Mouse (Mus musculus) megakaryocyte, adult 5-6 weeks (primary cell): Measurements from ENCODE around the gene Ganab. TPM values are rescaled to one million over a fixed set of nuclear protein-coding genes. Genes with fewer than 3 reads are reported as not detected.

Experiments
- ATAC-seq: 2 replicates; pipeline ENCODE4 v1.8.0; 2016; ENCODE audit warnings: mild to moderate bottlenecking, inconsistent platforms; ENCODE audit not compliant: poor library complexity, severe bottlenecking
- total RNA-seq, 2 experiments: library from RNA; stranded (forward) in 1 of 2; stranded (reverse) in 1 of 2; fragments of 153-499, 151-499 nt in 1 of 2; fragments of 221-1000, 200-1000 nt in 1 of 2; gene quantifications; 2 replicates each; pipeline versions ENCODE4 v1.2.3 to v1.2.4; 2015 to 2017

Gene Ganab
- total RNA-seq, 2 experiments from 2014 or later = 51.7 to 69.0 TPM

DNA sequence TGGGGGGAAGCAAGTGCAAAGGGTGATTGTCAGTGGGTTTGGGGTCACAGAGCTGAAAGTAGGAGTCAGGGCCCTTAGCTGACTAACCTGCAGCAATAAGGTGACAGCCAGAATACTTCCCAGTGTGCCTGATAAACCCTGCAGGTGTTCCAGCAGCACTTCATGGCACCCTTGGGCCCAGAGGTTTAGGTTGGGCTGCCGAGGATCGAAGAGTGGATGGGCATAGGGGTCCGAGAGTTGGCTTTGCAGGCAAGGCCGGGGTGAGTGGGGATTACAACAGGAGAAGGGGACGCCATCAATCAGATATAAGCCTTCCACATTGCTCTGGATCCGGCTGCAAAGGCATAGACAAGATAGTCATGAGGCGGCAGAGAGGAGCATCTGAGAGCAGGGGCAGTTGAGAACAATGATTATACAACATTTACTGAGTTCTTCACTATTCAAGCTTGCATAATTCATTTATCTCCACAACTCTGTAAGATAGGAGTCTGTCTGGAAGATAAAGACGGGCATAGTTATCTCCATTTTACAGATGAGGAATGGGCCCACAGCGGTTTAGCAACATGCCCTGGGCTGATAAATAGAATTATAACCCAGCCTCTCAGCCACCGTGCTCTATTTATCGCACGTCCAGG lies 30.1 kb downstream of the Ganab start:
- ATAC-seq = no peak

DNA sequence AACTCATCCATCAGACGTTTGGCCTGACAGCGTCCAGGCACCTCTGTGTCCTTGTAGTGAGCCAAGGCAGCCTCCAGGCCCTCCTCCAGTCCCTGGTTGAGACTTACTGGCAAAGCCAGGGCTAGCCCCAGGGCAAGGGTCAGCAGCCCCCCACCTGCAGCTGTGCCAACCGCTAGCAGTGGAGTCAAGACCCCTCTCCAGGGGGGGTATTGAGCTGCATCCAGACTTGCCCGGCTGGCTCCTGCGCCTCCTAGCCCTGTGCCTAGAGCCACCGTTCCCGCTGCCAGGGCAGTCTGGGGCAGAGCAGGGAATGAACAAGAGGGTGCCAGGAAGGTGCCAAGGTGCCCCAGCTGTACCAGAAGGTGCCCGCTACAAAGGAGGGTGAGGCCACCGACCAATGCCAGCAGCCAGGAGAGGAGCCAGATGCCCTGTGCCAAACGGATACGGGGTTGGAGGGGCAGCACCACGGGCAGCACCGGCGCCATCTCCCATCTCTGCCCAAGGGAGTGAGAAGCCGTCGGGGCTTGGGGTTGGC lies 30.9 kb downstream of the Ganab start:
- ATAC-seq = no peak; the same call in 1 of the 2 replicates

DNA sequence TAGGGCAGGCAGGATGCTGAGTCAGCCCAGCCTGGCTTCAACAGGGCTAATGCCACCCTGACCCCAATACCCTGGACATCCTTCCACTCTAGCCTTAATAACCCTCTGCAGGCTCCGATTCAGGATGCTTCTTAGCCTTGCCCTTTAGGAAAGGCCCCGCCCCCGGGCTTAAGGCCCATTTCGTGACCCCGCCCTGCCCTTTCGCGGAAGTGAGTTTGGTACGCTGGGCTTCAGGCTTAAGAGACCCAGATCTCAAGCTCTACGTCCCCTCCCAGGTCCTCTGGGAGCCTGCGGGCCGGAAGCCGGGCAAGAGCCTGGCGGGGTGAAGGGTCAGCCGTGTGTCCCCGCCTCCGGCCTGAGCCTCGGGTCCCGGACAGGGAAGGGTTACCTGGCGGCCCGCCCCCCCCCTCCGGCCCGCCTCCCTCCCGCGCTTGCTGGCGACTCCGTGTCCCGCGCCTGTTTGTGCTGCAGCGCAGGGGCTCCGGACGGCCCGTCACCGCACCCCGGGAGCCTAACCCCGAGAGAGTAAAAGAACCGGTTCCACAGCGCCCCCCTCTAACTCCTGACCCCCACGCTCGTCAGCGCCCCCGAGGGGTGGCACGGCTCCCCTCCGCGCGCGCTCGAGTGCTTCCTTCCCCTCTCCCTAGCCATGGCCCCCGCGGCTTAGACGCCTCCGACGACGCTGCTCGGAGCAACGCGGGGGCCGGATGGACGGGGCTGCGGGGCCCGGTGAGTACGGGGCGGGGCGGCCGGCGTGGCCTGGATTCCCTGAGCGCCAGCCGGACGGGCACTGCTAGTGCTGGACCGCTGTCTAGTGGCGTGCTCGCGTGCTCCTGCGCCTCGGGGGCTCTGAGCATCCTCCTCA lies 31.6 kb downstream of the Ganab start, which contains the start of the genes Rom1 and Eml3:
TSS of gene Rom1 (minus strand) at position 133 of the 865 bp plus-strand sequence.
TSS of gene Eml3 (plus strand) at position 329 of the 865 bp plus-strand sequence.
- ATAC-seq = peak; percentile 85

DNA sequence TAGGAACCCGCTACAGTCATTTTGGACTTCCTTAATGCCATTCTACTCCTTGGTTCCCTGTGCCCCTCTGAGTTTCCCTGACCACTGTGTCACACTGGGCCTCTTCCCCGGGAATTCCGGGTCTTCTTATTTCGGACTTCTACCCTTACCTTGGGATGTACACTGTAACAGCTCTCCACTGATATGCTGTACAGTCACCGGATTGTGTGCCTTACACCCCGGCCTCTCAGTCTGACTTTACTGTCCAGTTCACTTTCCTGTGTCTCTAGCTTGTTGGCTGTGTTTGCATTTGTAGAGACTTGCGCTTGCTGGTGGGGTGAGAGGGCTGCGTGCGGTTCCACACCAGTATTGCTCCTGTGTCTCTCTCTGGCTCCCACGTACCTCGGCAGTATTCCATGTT lies 32.2 kb downstream of the Ganab start:
- no peak for ATAC-seq

DNA sequence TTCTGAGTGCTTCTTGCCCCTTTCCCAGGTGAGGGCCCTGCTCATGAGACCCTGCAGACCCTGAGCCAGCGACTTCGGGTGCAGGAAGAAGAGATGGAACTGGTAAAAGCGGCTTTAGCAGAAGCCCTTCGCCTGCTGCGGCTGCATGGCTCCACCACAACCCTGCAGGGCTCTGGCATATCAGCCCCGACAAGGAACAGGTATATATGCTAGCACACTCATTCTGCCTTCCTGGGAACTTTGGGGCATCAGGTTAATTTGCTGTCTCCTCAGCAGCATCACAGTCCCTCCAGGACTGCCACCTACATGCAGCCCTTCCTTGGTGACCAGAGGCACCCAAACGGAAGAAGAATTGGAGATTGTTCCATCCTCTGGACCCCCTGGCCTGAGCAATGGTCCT lies 32.9 kb downstream of the Ganab start:
- no peak for ATAC-seq

DNA sequence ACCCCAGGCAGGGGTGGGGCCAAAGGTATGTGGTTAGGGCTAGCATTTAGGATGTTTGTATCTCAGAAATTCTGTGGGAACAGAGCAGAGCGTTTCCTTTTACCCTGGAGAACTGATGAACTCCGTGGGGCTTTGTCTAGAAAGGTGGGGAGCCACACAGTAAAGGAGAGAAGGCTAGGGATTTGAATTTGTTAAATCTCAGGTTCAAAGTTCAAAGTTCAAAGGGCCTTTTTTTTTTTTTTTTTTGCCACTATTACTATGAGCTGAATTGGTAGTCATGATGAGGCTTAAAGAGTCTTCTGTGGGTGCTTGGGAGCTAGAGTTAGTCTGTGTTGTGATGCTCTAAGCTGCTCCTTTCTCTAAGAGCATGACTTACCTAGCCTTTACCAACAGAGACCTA lies 38.9 kb downstream of the Ganab start:
- no peak for ATAC-seq

DNA sequence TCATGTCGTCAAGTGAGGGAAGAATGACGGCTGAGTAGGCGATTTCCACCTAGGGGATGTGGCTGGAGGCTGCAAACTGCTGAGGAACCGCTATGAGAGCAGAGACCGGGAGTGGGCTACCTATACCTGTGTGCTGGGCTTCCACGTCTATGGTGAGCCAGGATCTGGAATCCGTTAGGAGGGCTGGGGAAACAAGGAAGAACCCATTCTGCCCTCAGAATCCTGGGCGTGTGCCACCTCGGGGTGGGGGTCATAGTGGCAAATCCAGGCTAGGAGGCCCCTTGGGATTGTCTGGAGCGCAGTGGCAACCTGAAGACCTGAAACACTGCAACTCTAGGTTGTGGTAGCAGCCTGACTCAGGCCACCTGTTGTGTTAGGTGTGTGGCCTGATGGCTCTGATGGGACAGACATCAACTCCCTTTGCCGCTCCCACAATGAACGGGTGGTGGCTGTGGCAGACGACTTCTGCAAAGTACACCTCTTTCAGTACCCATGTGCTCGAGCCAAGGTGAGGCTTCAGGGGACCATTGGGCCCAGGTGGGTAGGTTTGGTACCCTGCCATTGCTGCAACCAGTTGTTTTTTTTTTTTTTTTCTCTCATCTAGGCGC lies 42.8 kb downstream of the Ganab start:
- ATAC-seq = no peak

DNA sequence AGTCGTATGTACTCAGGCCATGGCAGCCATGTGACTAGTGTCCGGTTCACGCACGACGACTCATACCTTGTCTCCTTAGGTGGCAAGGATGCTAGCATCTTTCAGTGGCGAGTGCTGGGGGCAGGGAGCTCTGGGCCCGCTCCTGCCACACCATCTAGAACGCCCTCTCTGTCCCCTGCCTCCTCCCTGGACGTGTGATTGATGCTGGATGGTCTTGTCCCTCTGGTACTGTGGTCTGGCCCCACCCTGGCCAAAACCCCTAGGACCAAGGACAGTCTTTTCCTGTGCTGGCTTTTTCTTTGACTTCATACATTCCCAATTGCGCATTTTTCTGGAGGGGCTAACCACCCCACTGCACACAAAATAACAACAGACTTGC lies 43.3 kb downstream of the Ganab start:
- no peak for ATAC-seq

DNA sequence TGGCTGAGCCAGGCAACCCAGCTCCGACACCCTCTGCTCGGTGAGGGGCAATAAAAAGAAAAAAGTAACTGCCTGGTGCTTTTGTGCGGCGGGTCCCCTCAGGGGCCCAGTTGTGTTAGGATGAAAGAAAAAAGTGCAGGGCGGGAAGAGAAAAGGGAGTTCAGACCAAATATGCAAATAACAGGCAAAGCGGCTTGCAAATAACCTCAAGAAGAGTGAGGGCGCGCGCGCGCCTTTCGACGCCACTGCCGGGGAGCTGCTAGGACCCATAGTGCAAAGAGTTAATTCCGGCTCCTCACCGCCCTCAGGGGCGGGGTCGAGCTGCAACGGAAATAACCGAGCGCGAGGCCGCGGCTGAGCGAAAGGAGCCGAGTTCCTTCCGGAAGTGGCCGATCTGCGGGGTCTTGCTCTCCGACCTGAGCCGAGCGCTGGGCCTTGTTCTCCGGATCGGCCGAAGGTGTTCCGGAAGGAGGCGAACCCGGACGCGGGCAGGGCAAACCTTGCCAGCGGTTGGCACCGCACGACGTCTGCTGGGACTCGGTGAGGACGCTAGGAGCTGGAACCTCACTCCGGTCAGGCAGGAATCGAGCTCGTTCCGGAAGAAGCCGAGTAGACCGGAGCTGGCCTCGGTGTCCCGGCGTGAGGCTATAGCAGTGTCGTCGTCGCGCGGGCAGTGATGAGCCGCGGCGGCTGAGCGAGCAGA lies 43.8 kb downstream of the Ganab start, which contains the start of gene Mta2:
TSS of gene Mta2 (plus strand) at position 361 of the 703 bp plus-strand sequence.
- ATAC-seq = peak; percentile 92

DNA sequence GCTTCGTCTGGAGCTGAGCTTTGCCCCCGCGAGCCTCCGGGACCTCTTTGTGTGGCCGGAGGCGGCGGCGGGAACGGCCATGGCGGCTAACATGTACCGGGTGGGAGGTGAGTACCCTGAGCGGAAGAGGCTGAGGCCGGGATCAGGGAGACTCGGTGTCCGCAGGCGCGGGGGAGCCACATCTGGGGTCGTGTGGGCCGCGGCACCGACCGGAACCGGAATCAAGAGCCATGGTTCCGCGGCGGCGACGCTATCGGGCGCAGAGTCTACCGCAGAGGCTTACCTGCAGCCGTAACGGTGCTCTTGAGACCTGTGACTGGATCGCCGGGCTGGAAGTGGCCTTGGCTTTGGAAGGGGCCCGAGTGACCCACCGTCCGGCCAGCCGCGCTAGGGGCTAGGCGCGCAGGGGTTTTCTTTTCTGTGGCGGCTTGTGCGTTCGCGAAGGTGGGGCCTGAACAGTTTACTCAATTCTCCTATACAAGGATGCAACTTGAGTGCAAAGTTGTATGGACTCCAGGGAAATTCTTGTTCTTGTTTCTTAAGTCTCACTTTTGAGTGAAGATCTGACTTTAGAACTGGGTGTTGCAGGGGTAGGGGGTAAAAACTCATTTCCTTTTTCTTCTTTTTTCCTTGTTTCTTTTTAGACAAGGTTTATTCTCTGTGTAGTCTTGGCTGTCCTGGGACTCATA lies 44.5 kb downstream of the Ganab start:
- peak; percentile 23 for ATAC-seq

DNA sequence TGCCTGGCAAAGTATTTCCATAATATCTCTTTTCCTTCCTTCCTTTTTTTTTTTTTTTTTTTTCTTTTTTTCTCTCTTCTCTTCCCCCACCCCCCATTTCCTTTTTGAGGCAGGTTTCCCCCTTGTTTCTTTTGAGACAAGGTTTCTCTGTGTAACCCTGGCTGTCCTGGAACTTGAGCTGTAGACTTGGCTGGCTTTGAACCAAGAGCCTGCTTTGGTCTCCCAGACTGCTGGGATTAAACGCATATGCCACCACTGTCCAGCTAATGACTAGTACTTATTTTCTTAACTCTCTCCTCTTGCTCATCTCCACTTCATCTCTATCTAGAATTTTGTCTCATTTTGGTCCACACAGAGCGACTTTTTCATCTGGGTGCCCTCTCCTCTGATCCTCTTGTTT lies 45.2 kb downstream of the Ganab start:
- no peak for ATAC-seq

DNA sequence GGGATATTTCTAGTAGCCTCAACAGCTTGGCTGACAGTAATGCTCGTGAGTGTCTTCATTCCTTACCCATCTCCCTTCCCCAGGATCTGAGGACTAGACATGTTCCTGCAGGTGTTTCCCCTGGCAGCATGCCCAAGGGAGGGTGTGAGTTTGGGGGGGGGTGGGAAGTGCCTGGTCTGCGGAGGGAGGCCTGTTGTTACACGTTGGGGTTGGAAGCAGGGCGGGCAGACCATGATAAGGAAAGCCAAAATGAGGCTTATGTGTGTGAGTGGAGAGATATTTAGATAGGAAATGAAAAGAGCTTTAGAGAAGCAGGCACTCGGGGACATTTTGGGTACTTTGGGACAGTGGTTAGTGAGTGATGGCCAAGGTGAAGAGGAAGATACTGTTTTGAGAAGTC lies 46.2 kb downstream of the Ganab start:
- ATAC-seq = no peak

DNA sequence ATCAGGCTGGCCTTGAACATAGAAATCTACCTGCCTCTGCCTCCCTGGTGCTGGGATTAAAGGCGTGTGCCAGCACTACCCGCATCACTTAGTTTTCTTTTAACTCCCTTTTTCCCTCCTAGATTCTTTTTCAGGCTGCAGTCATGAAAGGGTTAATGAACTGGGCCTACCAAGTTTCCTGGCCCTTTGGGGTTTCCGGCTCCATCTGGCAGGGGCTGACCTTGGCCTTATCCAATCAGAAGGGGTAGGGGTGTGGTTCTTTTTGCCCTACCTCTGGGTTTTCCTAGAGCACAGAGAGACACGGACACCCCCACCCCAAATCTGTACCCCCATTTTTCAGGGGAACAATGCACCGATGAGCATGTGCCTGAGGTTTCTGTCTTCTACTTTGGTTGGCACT lies 46.9 kb downstream of the Ganab start:
- ATAC-seq = no peak

DNA sequence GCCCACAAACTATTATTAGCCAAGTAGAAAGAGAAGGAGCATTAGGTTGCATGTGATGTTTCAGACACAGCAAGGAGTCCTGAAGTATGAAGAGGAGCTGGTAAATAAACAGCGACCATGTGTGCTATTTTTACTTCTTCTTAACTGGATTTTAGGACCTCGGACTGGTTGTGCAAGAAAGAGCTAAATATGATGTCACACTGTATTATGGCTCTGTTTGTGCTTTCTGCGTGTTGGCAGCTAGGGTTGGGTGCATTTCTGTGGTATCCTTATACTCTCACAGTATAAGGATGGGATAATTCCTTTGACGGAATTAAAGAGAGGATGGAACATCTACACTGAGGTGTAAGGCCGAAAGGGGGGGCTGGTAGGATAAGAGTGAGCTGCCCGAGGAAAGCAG lies 47.4 kb downstream of the Ganab start:
- ATAC-seq = no peak

DNA sequence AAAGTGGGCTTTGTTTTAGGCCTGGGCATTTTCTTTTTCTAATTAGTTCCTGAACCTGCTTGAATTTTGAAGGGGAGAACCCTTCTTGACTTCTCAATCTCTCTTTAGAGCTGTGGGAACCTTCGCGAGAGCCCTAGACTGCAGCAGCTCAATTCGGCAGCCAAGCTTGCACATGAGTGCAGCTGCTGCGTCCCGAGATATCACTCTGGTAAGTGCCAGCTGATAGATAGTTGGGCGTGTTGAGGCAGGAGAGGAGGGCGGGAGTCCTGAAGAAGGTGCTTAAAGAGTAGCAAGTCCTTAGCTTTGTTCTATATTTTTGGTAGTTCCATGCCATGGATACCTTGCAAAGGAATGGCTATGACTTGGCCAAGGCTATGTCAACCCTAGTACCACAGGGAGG lies 49.1 kb downstream of the Ganab start:
- no peak for ATAC-seq

DNA sequence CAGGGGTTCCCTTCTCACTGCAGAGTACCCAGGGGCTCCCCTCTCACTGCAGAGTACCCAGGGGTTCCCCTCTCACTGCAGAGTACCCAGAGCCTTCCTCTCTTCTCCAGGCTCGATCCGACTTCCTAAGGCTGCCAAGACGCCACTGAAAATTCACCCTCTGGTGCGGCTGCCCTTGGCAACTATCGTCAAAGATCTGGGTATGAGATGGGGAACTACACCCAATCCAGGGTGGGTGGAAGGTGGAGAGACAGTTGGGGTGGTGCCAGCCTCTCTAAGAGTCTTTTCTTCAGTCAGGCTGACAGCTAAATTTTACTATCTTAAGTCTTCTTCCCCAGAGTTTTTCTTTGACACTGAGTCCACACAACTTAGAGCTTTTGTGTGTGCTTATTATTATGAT lies 52.3 kb downstream of the Ganab start:
- no peak for ATAC-seq

DNA sequence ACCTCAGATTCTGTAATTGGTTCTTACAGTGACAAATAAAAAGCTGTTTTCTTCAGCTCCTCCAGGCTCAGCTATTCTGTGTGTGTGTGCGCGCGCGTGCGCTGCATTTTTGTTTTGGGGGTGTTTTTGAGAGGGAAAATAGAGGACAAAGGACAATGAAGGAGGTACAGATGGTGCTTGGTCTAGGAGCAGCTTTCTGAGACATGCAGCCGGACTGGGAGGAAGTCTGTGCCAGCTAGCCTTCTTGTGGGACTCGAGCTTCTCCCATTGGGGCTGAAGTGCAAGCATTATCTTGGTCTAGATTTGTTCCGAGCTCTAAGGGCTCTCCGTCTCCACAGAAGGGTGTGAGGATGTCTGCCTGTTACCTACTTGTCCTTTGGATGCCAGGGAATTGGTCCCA lies 54.4 kb downstream of the Ganab start:
- ATAC-seq = no peak

DNA sequence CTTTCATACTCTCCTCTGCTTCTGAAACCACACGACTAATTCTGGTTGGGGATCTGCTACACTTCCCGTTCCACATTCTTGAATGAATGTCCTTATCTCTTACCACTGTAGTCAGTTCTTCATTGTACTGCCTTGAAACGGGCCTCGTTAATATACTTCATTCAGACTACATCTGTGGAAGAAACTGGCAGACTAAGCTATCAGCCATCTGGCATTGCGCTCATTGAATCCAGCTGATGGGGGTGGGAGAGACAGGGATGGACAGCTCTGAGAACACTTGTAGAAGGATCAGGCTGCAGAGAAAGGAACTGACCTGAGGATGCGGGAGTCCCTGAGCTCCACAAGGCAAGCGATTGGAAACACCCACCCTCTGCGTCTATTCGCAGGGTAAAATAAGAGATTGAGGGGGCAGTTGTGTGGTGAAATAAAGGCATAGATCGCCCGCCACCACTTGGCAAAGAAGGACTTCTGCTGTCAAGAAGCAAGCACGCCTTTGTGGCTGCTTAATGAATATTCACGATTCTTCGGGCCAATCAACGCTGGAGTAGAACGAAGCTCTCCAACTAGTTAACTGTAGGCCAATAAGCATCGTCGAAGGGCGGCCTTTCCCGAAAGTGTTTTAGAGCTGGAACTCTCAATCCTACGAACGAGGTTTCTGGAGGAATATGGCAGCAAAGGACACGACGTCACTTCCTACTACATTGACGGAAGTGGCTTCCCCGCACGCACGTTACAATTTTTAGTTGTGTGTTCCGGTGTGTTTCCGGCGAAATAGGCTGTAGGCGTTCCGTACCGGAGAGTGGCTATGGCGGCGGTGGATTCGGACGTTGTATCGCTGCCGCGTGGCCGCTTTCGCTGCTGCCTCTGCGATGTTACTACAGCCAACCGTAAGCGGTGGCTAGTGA lies 55.5 kb downstream of the Ganab start, which contains the start of gene Tut1:
TSS of gene Tut1 (plus strand) at position 713 of the 905 bp plus-strand sequence.
- peak; percentile 97 for ATAC-seq

DNA sequence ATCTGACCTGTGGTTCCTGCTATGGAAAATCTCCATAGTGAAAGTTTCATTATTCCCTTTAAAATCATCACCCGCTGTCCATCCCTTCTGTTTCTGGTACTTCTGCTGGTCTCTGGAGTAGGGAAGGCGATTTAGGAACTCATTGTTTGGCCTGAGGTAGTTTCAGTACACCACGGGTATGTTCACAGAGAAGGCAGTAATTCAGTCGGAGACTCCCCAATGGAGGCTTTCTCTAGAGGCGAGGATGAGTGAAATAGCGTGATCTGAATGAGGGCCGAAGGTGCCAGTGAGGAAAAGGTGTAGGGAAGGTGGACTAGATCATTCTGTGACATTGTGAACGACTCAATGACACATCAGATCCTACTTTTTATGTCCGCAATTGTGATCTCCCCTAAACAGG lies 56.3 kb downstream of the Ganab start:
- no peak for ATAC-seq
